Mouse (Mus musculus) bone marrow macrophage, adult 2 months (primary cell): ENCODE measurements around the gene Zmym1.

ENCODE experiments used
- CTCF ChIP-seq: IDR thresholded peaks from 2 replicates; pipeline ENCODE4 v1.5.1; 2012; ENCODE audit warnings: low read depth, mild to moderate bottlenecking, low read length, moderate library complexity
- POLR2A ChIP-seq: IDR thresholded peaks from 2 replicates; pipeline ENCODE4 v1.6.1; 2012; ENCODE audit warnings: mild to moderate bottlenecking, low read depth, low read length, borderline replicate concordance

GRCm38 (mm10) chr4:127021989-127022626, 38.8 kb downstream of the Zmym1 start:
- TF ChIP-seq CTCF (no peak), POLR2A (no peak)
